Mouse (Mus musculus): ENCODE results near the gene Rack1. TPM values are rescaled to one million over a fixed set of nuclear protein-coding genes. Genes with fewer than 3 reads are reported as not detected.

Gene Rack1
- polyA plus RNA-seq, 1 experiment from 2014 or later: 661 TPM

Other genes with a start within 250 kb of the Rack1 start
- gene Trim41, start 17.0 kb downstream of the Rack1 start, polyA plus RNA-seq (2014; fragmentation: Nextera tagmentation; extraction: Ambion mirVana): 4.2 and 4.5 TPM in 2 replicates
- 0.56 and 0.77 TPM in 2 replicates for gene Trim7, start 25.8 kb downstream of the Rack1 start, polyA plus RNA-seq (2014; fragmentation: Nextera tagmentation; extraction: Ambion mirVana)
- 5.8 and 7.4 TPM in 2 replicates for gene Gm12184, start 26.3 kb downstream of the Rack1 start, polyA plus RNA-seq (2014; fragmentation: Nextera tagmentation; extraction: Ambion mirVana)
- 1.5 and 2.1 TPM in 2 replicates for gene Irgm1, start 71.4 kb downstream of the Rack1 start, polyA plus RNA-seq (2014; fragmentation: Nextera tagmentation; extraction: Ambion mirVana)
- gene Gm5431, start 101.9 kb downstream of the Rack1 start, polyA plus RNA-seq (2014; fragmentation: Nextera tagmentation; extraction: Ambion mirVana): 0.14 and 0.26 TPM in 2 replicates
- 1.8 and 2.3 TPM in 2 replicates for gene Psme2b, start 145.9 kb downstream of the Rack1 start, polyA plus RNA-seq (2014; fragmentation: Nextera tagmentation; extraction: Ambion mirVana)
- gene Olfr56, start 178.6 kb downstream of the Rack1 start, polyA plus RNA-seq (2014; fragmentation: Nextera tagmentation; extraction: Ambion mirVana): 0.14 TPM in 1 of 2 replicates, not detected in the other
- 0.17 and 0.54 TPM in 2 replicates for gene 9930111J21Rik1, start 179.1 kb downstream of the Rack1 start, polyA plus RNA-seq (2014; fragmentation: Nextera tagmentation; extraction: Ambion mirVana)
- not detected in 2 replicates for gene Gm12185, start 191.9 kb downstream of the Rack1 start, polyA plus RNA-seq (2014; fragmentation: Nextera tagmentation; extraction: Ambion mirVana)
- not detected in 2 replicates for gene Tgtp1, start 193.8 kb downstream of the Rack1 start, polyA plus RNA-seq (2014; fragmentation: Nextera tagmentation; extraction: Ambion mirVana)

All from hindbrain, embryonic 11.5 days (tissue).